Mouse (Mus musculus): Measurements from ENCODE around the gene Prss36.

DNA sequence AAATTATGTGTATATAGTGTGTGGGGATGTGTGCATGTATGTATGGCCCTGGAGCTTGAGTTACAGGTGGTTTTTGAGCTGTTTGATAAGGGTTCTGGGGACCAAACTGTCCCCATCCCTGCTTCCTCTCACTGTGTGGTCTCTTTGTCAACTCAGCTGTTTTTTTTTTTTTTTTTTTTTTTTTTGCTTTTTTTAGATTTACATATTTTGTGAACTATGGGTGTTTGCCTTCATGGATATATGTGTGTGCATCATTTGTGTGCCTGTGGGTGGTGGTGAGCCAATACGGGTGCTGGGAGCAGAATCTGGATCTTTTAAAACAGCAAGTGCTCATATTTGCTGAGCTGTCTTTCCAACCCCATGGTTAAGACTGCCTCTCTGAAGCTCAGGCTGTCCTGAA is 42.4 kb upstream of the Prss36 start:
- TF ChIP-seq TAL1 (IDR thresholded peaks at IDR 0.05; ENCODE audit: low read length) (no peak), GATA1 (IDR thresholded peaks at IDR 0.05; ENCODE audit: low read length) (no peak)

Measured in erythroblast, embryonic 14.5 days (primary cell).